Mouse (Mus musculus) megakaryocyte, embryonic 14.5 days (primary cell): Measurements from ENCODE around the gene Anxa11. TPM values are rescaled to one million over a fixed set of nuclear protein-coding genes. Genes with fewer than 3 reads are reported as not detected.
"Not testable (repeated sequence)": the region's sequence is repeated elsewhere in the genome, so short reads cannot be mapped to it uniquely, and the experiment has no call there.

Experiments
- H3K27me3 ChIP-seq: replicated peaks from 2 replicates; pipeline ENCODE3; 2012; ENCODE audit warnings: inconsistent platforms
- H3K36me3 ChIP-seq: replicated peaks from 2 replicates; pipeline ENCODE3; 2012; ENCODE audit warnings: low read length, inconsistent platforms, mixed read lengths
- H3K4me1 ChIP-seq: 2 replicates; pipeline ENCODE4 v1.6.1; 2012; ENCODE audit warnings: inconsistent platforms
- H3K4me3 ChIP-seq: replicated peaks from 2 replicates; pipeline ENCODE3; 2012; ENCODE audit warnings: moderate library complexity, mild to moderate bottlenecking, inconsistent platforms
- H3K9me3 ChIP-seq: 2 replicates; pipeline ENCODE4 v1.6.1; 2012; ENCODE audit warnings: inconsistent platforms
- polyA plus RNA-seq: library from polyadenylated mRNA; stranded (reverse); fragments of >175 nt; gene quantifications from 2 replicates; pipeline ENCODE4 v1.2.3, GENCODE M21; 2012; ENCODE audit warnings: low replicate concordance; ENCODE audit not compliant: insufficient read depth

Anxa11 gene
- polyA plus RNA-seq, 1 experiment = 67.6 TPM

- not testable (repeated sequence) for H3K4me3 ChIP-seq, H3K36me3 ChIP-seq, H3K9me3 ChIP-seq, H3K4me1 ChIP-seq, H3K27me3 ChIP-seq
Observed at GRCm38 (mm10) chr14:25908976-25909375, 67.0 kb downstream of the Anxa11 start.

GRCm38 (mm10) chr14:25918427-25919170, 76.6 kb downstream of the Anxa11 start:
- H3K4me3 ChIP-seq, H3K9me3 ChIP-seq, H3K4me1 ChIP-seq, H3K27me3 ChIP-seq, H3K36me3 ChIP-seq: not testable (repeated sequence)

GRCm38 (mm10) chr14:25926814-25927561, 85.0 kb downstream of the Anxa11 start:
- not testable (repeated sequence) for H3K4me3 ChIP-seq, H3K4me1 ChIP-seq

GRCm38 (mm10) chr14:25927562-25927881, 85.6 kb downstream of the Anxa11 start, which contains the start of gene Tmem254a:
Gene Tmem254a (minus strand): TSS chr14:25927672.
- not testable (repeated sequence) for H3K9me3 ChIP-seq, H3K27me3 ChIP-seq, H3K36me3 ChIP-seq, H3K4me1 ChIP-seq, H3K4me3 ChIP-seq

More at GRCm38 (mm10) chr14:25926814-25927561, 85.0 kb downstream of the Anxa11 start:
- H3K36me3 ChIP-seq, H3K9me3 ChIP-seq, H3K27me3 ChIP-seq: not testable (repeated sequence)

Other genes starting within 250 kb of the Anxa11 start
- gene Ppif, start 148.0 kb upstream of the Anxa11 start, polyA plus RNA-seq = 237 and 451 TPM in 2 replicates
- gene Zcchc24, start 73.1 kb upstream of the Anxa11 start, polyA plus RNA-seq = 0.96 and 1.7 TPM in 2 replicates
- not detected in 2 replicates for gene Plac9a, start 60.9 kb downstream of the Anxa11 start, polyA plus RNA-seq
- 0.85 TPM in 1 of 2 replicates, not detected in the other for gene Tmem254a, start 85.5 kb downstream of the Anxa11 start, polyA plus RNA-seq
- gene Cphx1, start 96.1 kb downstream of the Anxa11 start, polyA plus RNA-seq = not detected in 2 replicates
- gene Duxbl1, start 136.4 kb downstream of the Anxa11 start, polyA plus RNA-seq = not detected in 2 replicates
- gene Gm9780, start 200.6 kb downstream of the Anxa11 start, polyA plus RNA-seq = not detected in 2 replicates
- gene Tmem254c, start 225.2 kb downstream of the Anxa11 start, polyA plus RNA-seq = 10.8 and 15.7 TPM in 2 replicates
- gene Cphx2, start 239.4 kb downstream of the Anxa11 start, polyA plus RNA-seq = not detected in 2 replicates
- gene Cphx3, start 240.1 kb downstream of the Anxa11 start, polyA plus RNA-seq = not detected in 2 replicates